Mouse (Mus musculus) testis, adult 2 months (tissue): ENCODE measurements around the gene Gal3st2. TPM values are rescaled to one million over a fixed set of nuclear protein-coding genes. Genes with fewer than 3 reads are reported as not detected.
"Not testable (repeated sequence)": the region's sequence is repeated elsewhere in the genome, so short reads cannot be mapped to it uniquely, and the experiment has no call there.

Source experiments
- H3K27ac ChIP-seq: fragments of 200-500 bp; 2 replicates; pipeline ENCODE4 v1.5.1; 2012; ENCODE audit warnings: low read depth, low read length; ENCODE audit not compliant: control insufficient read depth, insufficient read depth
- H3K27me3 ChIP-seq: fragments of 200-500 bp; 2 replicates; pipeline ENCODE4 v1.6.1; 2012; ENCODE audit warnings: mild to moderate bottlenecking, low read length, moderate library complexity; ENCODE audit not compliant: control insufficient read depth, insufficient read depth
- H3K36me3 ChIP-seq: fragments of 200-500 bp; 2 replicates; pipeline ENCODE4 v1.6.1; 2012; ENCODE audit warnings: mild to moderate bottlenecking, low read length; ENCODE audit not compliant: control insufficient read depth, insufficient read depth
- H3K4me1 ChIP-seq: fragments of 200-500 bp; 2 replicates; pipeline ENCODE4 v1.6.1; 2012; ENCODE audit warnings: low read length; ENCODE audit not compliant: control insufficient read depth, insufficient read depth
- H3K4me3 ChIP-seq: fragments of 200-500 bp; 2 replicates; pipeline ENCODE4 v1.5.1; 2012; ENCODE audit warnings: low read depth, mild to moderate bottlenecking, low read length, moderate library complexity, mixed read lengths; ENCODE audit not compliant: control insufficient read depth
- CTCF ChIP-seq: fragments of 200-500 bp; IDR thresholded peaks from 2 replicates; pipeline ENCODE4 v1.5.1; 2012; ENCODE audit warnings: low read depth, mild to moderate bottlenecking, inconsistent platforms, low read length, moderate library complexity; ENCODE audit not compliant: control insufficient read depth, insufficient read depth, insufficient replicate concordance
- POLR2A ChIP-seq: fragments of 200-500 bp; IDR thresholded peaks from 2 replicates; pipeline ENCODE4 v1.6.1; 2012; ENCODE audit warnings: low read depth, mild to moderate bottlenecking, inconsistent platforms, low read length, moderate library complexity; ENCODE audit not compliant: control insufficient read depth
- polyA plus RNA-seq: library from polyadenylated mRNA; depleted of rRNA; stranded (reverse); fragments of >200 nt; gene quantifications from 2 replicates; pipeline ENCODE4 v1.2.3, GENCODE M21; 2012

The Gal3st2 gene
- polyA plus RNA-seq, 1 experiment, result 0.56 TPM

DNA sequence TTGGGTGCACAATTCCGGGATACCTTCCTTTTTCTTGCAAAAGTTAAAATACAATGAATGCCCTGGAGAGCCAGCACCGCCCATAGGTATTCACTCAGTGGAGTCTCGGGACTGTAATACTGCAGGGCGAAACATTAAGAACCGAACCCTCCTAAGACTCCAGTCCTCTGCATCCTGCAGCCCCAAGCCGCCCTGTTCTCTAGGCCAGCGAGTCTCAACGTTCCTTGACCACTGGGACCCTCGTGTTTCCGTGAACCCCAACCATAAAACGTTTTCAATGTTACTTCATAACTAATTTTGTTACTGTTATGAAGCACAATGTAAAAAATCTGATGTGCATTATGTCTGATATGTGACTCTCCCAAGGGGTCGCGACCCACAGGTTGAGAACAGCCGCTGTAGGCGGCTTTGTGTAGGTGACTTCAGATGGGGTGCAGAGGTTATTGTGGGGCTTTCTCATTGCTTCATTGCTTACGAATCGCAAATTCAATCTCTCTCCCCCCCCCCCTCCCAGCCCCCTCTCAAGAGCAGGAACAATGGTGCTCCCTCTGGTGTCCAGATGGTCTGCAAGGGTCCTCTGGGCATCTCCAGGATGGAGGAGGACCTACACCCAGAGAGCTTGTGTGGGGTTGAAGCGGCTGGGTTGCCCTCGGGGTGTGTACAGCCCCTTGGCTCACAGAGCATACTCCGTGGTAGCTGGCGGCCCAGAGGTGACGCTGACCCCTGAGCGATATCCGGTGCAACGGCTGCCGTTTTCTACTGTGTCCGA, 35.2 kb upstream of the Gal3st2 start:
- H3K36me3 ChIP-seq, result no peaks in the 10 kb centered on the region
- peak overlapping the region; percentile 88 for H3K4me3 ChIP-seq
- H3K27me3 ChIP-seq, result no peaks in the 10 kb centered on the region
- H3K27ac ChIP-seq, result peak overlapping the region; percentile 88
- TF ChIP-seq POLR2A (no peak), CTCF (no peak)
- peaks cover 16% of the 10 kb centered on the region for H3K4me1 ChIP-seq

DNA sequence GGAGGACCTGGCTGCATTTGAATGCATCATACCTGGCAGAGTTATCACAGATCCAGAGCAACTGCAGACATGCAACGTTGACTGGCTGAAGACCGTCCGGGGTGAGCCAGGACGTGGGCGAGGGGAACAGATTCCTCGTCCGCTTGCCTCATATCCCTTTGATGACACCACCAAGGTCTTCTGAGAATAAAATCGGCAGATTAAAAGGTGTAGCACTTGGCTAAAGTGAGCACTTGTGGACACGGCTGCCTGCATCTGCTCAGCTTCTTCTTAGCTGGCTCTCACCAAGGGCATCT, 34.6 kb upstream of the Gal3st2 start:
- Histone ChIP-seq H3K4me3 (peak overlapping the region; percentile 74), H3K36me3 (no peaks in the 10 kb centered on the region), H3K27me3 (no peaks in the 10 kb centered on the region), H3K27ac (0 out of 2 replicates have a peak overlapping the region, but pooled peaks have one; percentile 25), H3K4me1 (peaks cover 16% of the 10 kb centered on the region)
- TF ChIP-seq CTCF, result no peak
- no peak for TF ChIP-seq POLR2A

DNA sequence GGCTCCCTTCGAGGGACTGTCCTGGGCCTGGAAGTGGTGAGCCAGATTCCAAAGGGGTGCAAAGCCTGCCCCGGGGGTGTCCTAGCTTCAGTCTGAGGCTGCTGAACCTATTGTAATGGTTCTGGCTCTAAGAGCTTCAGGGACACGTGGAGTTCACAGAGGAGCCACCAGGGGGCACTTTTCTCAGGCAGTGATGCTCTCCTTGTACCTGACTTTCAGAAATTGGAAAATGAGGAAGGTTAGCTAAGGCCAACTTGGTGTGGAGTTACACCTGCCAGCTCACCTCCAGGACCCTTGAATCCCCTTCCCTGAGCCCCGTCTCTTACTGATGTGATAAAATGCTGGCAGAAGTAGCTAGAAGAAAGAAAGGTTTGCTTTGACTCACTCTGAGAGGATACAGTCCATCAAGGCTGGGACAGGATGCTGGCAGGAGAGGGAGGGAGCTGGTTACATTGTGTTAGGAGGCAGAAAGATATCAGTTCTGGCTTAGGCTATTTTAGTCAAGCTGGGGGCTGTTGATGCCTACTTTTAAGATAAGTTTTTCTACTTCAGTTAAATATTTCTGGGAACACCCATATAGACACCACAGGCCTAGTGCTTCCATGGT, 28.2 kb upstream of the Gal3st2 start:
- not testable (repeated sequence) for H3K4me1 ChIP-seq, H3K4me3 ChIP-seq, H3K36me3 ChIP-seq, H3K27me3 ChIP-seq
- 0 out of 2 replicates have a peak overlapping the region, but pooled peaks have one; percentile 8 for H3K27ac ChIP-seq

DNA sequence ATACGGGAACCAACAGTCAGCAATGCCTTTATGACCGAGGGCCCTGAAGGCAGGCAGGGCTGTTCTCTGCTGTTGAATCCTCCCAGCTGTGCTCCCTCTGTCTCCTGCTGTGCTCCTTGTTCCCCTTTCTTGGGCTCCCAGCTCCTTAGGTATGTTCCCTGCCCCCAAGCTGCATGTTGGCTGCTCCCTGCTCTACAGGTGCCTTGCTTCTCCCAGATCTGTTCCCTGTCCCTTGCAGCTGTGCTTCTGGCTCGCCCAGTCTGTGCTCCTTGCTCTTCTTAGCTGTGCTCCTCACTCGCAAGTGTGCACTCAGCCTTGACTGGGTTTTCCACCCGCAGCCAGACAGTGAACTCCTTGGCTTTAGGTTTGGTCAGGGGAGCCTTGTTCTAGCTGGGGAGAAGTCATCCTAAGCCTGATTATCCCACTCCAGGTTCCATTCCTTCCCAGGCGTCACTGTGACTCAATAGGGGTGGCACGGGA, 26.4 kb upstream of the Gal3st2 start:
- TF ChIP-seq CTCF (no peak), POLR2A (no peak)
- H3K36me3 ChIP-seq, result no peaks in the 10 kb centered on the region
- no peak overlapping the region for H3K4me3 ChIP-seq
- no peaks in the 10 kb centered on the region for H3K27me3 ChIP-seq
- no peak overlapping the region for H3K27ac ChIP-seq
- H3K4me1 ChIP-seq, result peaks cover 3% of the 10 kb centered on the region; the same call in 1 of the 2 replicates

DNA sequence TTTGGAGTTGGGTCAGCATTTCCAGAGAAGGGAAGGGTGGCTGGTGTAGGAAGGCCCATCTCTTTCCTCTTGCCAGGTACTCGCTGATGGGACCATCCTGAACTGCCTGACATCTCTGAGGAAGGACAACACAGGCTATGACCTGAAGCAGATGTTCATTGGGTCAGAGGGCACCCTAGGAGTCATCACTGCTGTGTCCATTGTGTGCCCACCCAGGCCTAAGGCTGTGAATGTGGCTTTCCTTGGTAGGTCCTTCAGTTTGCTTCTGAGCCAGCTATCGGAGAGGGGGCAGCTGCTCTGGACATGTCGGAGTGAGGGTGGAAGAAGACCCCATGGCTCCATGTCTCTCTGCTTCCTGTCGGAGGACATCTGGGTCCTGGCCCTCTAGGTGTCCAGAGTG, 25.9 kb upstream of the Gal3st2 start:
- no peaks in the 10 kb centered on the region for H3K36me3 ChIP-seq
- H3K27me3 ChIP-seq, result no peaks in the 10 kb centered on the region
- TF ChIP-seq POLR2A, result no peak
- TF ChIP-seq CTCF, result no peak
- no peak overlapping the region for H3K27ac ChIP-seq
- peaks cover 3% of the 10 kb centered on the region; the same call in 1 of the 2 replicates for H3K4me1 ChIP-seq
- H3K4me3 ChIP-seq, result no peak overlapping the region

DNA sequence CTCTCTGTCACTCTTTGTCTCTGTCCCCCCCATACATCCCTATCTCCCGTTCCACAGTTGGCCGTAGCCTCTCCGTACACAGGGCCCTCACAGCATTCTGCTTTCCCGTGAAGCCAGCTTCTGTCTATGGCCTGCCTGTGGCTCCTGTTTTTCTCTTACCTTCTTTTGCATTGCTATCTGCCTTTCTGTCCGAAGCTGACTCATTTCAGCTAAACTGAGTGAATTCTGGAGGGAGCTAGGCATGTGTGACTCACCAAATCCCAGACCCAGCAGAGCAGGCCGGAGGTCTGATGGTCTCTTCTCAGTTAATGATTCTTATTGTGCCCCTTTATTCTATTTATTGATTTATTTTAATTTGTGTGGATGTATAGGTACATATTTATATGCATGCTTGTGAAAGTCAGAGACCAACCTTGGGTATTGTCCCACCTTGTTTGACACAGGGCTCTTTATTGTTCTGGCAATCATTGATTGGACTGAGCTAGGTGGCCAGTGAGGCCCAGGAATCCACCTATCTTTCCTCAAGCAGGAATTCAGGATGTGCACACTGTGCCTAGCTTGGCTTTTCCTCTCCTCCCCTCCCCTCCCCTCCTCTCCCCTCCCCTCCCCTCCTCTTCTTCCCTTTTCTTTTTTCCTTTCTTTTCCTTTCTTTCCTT, 25.1 kb upstream of the Gal3st2 start:
- TF ChIP-seq POLR2A (no peak), CTCF (no peak)
- H3K36me3 ChIP-seq, result no peaks in the 10 kb centered on the region
- no peak overlapping the region for H3K27ac ChIP-seq
- no peaks in the 10 kb centered on the region for H3K27me3 ChIP-seq
- H3K4me3 ChIP-seq, result no peak overlapping the region
- H3K4me1 ChIP-seq, result peaks cover 3% of the 10 kb centered on the region; the same call in 1 of the 2 replicates

DNA sequence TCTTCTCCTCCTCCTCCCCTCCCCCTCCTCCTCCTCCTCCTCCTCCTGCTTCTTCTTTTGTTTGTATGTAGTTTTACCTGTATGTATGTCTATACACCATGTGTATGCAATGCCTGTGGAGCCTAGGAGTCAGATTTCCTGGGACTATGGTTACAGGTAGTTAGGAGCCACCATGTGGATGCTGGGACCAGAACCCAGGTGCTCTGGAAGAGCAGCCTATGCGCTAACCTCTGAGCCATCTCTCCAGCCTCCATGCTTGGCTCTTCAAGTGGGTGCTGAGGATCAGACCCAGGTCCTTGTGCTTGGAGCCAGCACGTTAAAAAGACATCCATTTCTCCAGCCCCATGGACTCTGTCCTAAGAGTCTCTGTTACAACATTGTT, 24.6 kb upstream of the Gal3st2 start:
- peaks cover 3% of the 10 kb centered on the region; the same call in 1 of the 2 replicates for H3K4me1 ChIP-seq
- H3K27me3 ChIP-seq, result no peaks in the 10 kb centered on the region
- H3K4me3 ChIP-seq, result no peak overlapping the region
- no peak overlapping the region for H3K27ac ChIP-seq
- no peak for TF ChIP-seq POLR2A
- no peak for TF ChIP-seq CTCF
- H3K36me3 ChIP-seq, result no peaks in the 10 kb centered on the region
